Mouse (Mus musculus): ENCODE results near the gene Sgms1. TPM values are rescaled to one million over a fixed set of nuclear protein-coding genes. Genes with fewer than 3 reads are reported as not detected.

The Sgms1 gene
- total and polyA plus RNA-seq, 3 experiments: 27.0 to 62.1 (median 60.5) TPM

DNA sequence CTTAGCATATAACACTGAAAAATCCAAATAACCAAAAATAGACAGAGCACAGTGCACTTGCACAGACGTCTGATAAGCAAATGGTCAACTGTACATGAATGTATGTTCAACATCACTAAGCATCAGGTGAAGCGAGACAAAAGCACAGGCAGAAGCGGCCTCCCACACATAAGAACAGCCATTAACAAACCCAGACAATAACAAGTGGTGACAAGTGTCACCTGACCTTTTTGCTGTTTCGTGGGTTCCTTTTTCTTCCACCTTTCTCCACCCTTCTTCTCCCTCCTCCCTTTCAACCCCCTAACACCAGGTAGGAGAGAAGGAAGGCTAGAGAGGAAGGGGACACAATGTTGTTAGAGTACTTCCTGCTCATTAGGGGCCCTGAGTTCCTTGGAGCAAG is 144.6 kb downstream of the Sgms1 start:
- DNase-seq: peak in 1 of 2 experiments; percentile 9
- TF ChIP-seq POLR2A (IDR thresholded peaks at IDR 0.05; ENCODE audit: insufficient read depth, low read depth, low read length) (no peak), CTCF (IDR thresholded peaks at IDR 0.05) (no peak), EP300 (IDR thresholded peaks at IDR 0.05; ENCODE audit: insufficient read depth, low read depth, low read length) (no peak)
- no peak overlapping the region for H3K27ac ChIP-seq

DNA sequence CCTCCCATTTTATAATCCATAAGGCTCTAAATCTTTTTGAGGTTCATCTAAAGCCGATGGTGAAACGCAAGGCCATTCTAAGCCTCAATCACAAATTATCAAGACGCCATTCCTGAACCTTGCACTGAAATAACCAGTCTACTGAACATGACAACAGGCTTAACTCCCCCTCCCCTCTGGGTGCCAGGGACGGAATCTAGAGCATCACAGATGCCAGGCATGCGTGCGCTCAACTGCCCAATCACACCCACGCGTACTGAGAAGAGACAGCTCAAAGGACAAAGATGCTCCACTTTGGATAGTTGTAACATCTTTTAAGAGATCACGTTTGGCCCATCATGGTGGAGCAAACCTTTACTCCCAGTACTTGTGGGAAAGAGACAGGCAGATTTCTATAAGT is 146.3 kb downstream of the Sgms1 start:
- Histone ChIP-seq H3K27ac (no peak overlapping the region), H3K4me3 (no peak overlapping the region), H3K79me2 (replicated peaks; ENCODE audit: control insufficient read depth, insufficient read depth, low read length) (peaks cover 2% of the 10 kb centered on the region; the same call in 1 of the 2 replicates), H3K9ac (ENCODE audit: low read depth, low read length) (no peak overlapping the region), H3K27me3 (ENCODE audit: control insufficient read depth, insufficient read depth, low read length) (no peaks in the 10 kb centered on the region), H3K4me1 (ENCODE audit: control insufficient read depth, insufficient read depth, low read length) (peaks cover 7% of the 10 kb centered on the region), H3K36me3 (ENCODE audit: control insufficient read depth, insufficient read depth, low read length) (no peaks in the 10 kb centered on the region)
- intact Hi-C loops (cut with DNase I): no loop called here
- peak in 1 of 2 experiments; percentile 8 for DNase-seq
- no peak for TF ChIP-seq POLR2A (IDR thresholded peaks at IDR 0.05; ENCODE audit: insufficient read depth, low read depth, low read length)
- no peak for TF ChIP-seq EP300 (IDR thresholded peaks at IDR 0.05; ENCODE audit: insufficient read depth, low read depth, low read length)
- TF ChIP-seq CTCF (IDR thresholded peaks at IDR 0.05): no peak
- WGBS: 97% methylated on average over 9 of the region's 9 CpGs

More for the DNA sequence above, 144.6 kb downstream of the Sgms1 start:
- Histone ChIP-seq H3K79me2 (replicated peaks; ENCODE audit: control insufficient read depth, insufficient read depth, low read length) (peaks cover 2% of the 10 kb centered on the region; the same call in 1 of the 2 replicates), H3K36me3 (ENCODE audit: control insufficient read depth, insufficient read depth, low read length) (peaks cover 2% of the 10 kb centered on the region; the same call in 1 of the 2 replicates), H3K27me3 (ENCODE audit: control insufficient read depth, insufficient read depth, low read length) (no peaks in the 10 kb centered on the region), H3K4me3 (no peak overlapping the region), H3K9ac (ENCODE audit: low read depth, low read length) (no peak overlapping the region), H3K4me1 (ENCODE audit: control insufficient read depth, insufficient read depth, low read length) (peaks cover 7% of the 10 kb centered on the region)
- intact Hi-C loops (cut with DNase I): no loop called here
- 71% methylated on average over 4 of the region's 4 CpGs for WGBS

DNA sequence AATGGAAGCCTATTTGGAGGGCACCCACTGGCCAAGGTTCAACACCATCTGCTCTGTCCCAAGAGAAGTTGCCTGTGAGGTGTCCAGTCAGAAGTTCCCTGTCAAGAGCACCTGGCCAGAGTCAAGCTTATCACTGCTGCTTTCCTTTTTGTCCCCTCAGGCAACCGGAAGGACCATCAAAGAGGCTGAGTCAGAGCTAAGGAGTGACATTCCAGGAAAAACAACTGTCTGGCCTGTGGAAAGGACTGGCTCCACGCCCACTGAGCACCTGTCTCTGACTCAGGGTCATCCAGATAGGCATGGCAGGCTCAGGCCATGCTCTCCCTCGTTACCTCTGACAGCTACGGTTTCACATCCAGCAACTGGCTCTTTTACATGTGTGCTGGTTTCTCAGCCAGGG is 147.4 kb downstream of the Sgms1 start:
- TF ChIP-seq POLR2A (IDR thresholded peaks at IDR 0.05; ENCODE audit: insufficient read depth, low read depth, low read length): no peak
- TF ChIP-seq CTCF (IDR thresholded peaks at IDR 0.05): no peak
- TF ChIP-seq EP300 (IDR thresholded peaks at IDR 0.05; ENCODE audit: insufficient read depth, low read depth, low read length): no peak
- peaks cover 2% of the 10 kb centered on the region for H3K79me2 ChIP-seq (replicated peaks; ENCODE audit: control insufficient read depth, insufficient read depth, low read length)
- no peaks in the 10 kb centered on the region for H3K27me3 ChIP-seq (ENCODE audit: control insufficient read depth, insufficient read depth, low read length)
- H3K9ac ChIP-seq (ENCODE audit: low read depth, low read length): no peak overlapping the region
- no peak overlapping the region for H3K27ac ChIP-seq
- no peaks in the 10 kb centered on the region for H3K36me3 ChIP-seq (ENCODE audit: control insufficient read depth, insufficient read depth, low read length)
- intact Hi-C loops (cut with DNase I): no loop called here
- DNase-seq: no peak
- peaks cover 7% of the 10 kb centered on the region for H3K4me1 ChIP-seq (ENCODE audit: control insufficient read depth, insufficient read depth, low read length)
- H3K4me3 ChIP-seq: no peak overlapping the region
- 29% methylated on average over 4 of the region's 4 CpGs for WGBS

DNA sequence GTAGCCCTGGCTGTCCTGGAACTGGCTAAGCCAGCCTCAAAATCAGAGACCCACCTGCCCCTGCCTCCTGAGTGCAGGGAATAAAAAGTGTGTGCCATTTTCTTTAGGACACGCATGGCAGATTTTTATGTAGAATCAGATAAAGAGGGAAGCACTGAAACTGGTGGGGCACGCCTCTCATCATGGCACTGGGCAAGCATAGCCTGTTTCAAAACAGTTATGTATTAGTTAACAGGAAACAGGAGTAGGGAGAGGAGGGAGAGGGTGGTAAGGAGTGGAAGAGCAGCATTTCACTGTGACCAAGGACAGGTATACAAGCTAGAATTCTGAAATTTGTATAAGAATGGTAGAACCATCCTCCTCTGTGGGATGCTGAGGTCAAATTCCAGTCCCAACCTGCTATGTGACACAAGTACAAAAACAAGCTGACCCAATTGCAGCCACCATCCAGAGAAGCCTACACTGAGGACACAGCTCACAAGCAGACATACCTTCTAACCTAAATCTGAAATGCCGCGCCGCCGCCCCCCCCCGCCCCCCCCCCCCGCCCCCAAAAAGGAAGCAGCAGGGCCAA is 149.0 kb downstream of the Sgms1 start:
- no peaks in the 10 kb centered on the region for H3K27me3 ChIP-seq (ENCODE audit: control insufficient read depth, insufficient read depth, low read length)
- intact Hi-C loops (cut with DNase I): no loop called here
- H3K4me1 ChIP-seq (ENCODE audit: control insufficient read depth, insufficient read depth, low read length): peaks cover 7% of the 10 kb centered on the region
- TF ChIP-seq EP300 (IDR thresholded peaks at IDR 0.05; ENCODE audit: insufficient read depth, low read depth, low read length): no peak
- TF ChIP-seq CTCF (IDR thresholded peaks at IDR 0.05): no peak
- no peak for TF ChIP-seq POLR2A (IDR thresholded peaks at IDR 0.05; ENCODE audit: insufficient read depth, low read depth, low read length)
- H3K4me3 ChIP-seq: no peak overlapping the region
- no peak overlapping the region for H3K27ac ChIP-seq
- no peak for DNase-seq
- no peaks in the 10 kb centered on the region for H3K36me3 ChIP-seq (ENCODE audit: control insufficient read depth, insufficient read depth, low read length)
- peaks cover 2% of the 10 kb centered on the region for H3K79me2 ChIP-seq (replicated peaks; ENCODE audit: control insufficient read depth, insufficient read depth, low read length)
- WGBS: 55% methylated on average over 8 of the region's 8 CpGs
- H3K9ac ChIP-seq (ENCODE audit: low read depth, low read length): no peak overlapping the region

DNA sequence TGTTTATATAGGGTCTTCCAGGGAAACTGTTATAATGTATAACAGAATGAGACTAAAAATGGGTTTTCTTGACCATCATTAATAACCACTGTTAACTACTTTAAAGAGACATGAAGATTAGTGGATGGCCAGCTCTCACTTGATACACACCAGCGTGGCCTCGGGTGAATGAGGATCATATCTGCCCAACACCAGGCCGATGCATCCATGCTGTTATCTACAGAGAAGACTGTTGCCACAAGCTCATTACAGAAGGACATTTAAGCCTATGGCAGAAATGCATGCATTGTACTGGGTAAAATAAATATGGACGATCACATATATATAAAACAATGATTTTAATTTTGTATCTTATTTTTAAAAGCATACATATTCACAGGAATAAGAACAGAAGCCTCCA is 149.6 kb downstream of the Sgms1 start:
- DNase-seq: no peak
- H3K27me3 ChIP-seq (ENCODE audit: control insufficient read depth, insufficient read depth, low read length): no peaks in the 10 kb centered on the region
- no peak overlapping the region for H3K27ac ChIP-seq
- no peak for TF ChIP-seq POLR2A (IDR thresholded peaks at IDR 0.05; ENCODE audit: insufficient read depth, low read depth, low read length)
- TF ChIP-seq CTCF (IDR thresholded peaks at IDR 0.05): no peak
- TF ChIP-seq EP300 (IDR thresholded peaks at IDR 0.05; ENCODE audit: insufficient read depth, low read depth, low read length): no peak
- H3K79me2 ChIP-seq (replicated peaks; ENCODE audit: control insufficient read depth, insufficient read depth, low read length): no peaks in the 10 kb centered on the region; the same call in none of the 2 replicates
- whole genome bisulfite sequencing: 77% methylated on average over 4 of the region's 4 CpGs
- H3K9ac ChIP-seq (ENCODE audit: low read depth, low read length): no peak overlapping the region
- intact Hi-C loops (cut with DNase I): no loop called here
- no peak overlapping the region for H3K4me3 ChIP-seq
- no peaks in the 10 kb centered on the region for H3K36me3 ChIP-seq (ENCODE audit: control insufficient read depth, insufficient read depth, low read length)
- peaks cover 7% of the 10 kb centered on the region for H3K4me1 ChIP-seq (ENCODE audit: control insufficient read depth, insufficient read depth, low read length)

DNA sequence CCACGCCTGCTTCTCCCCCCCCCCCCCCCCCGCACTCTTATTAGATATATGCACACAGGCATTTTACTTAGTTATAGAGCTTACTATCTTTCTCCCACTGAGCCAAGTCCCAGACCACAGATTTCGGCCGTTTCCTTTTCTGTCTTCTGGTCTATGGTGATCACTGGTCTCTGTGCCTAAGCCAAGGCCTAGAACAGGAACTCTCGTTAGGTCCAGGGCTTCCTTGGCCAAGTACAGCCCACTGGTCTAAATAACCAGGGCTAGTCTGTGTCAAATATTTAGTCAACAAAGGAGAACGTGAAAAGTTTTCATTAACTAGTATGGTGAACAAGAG is 150.1 kb downstream of the Sgms1 start:
- H3K36me3 ChIP-seq (ENCODE audit: control insufficient read depth, insufficient read depth, low read length): no peaks in the 10 kb centered on the region
- TF ChIP-seq POLR2A (IDR thresholded peaks at IDR 0.05; ENCODE audit: insufficient read depth, low read depth, low read length) (no peak), CTCF (IDR thresholded peaks at IDR 0.05) (no peak), EP300 (IDR thresholded peaks at IDR 0.05; ENCODE audit: insufficient read depth, low read depth, low read length) (no peak)
- intact Hi-C loops (cut with DNase I): no loop called here
- H3K4me3 ChIP-seq: no peak overlapping the region
- H3K4me1 ChIP-seq (ENCODE audit: control insufficient read depth, insufficient read depth, low read length): peaks cover 7% of the 10 kb centered on the region
- 53% methylated on average over 6 of the region's 6 CpGs for WGBS
- H3K9ac ChIP-seq (ENCODE audit: low read depth, low read length): no peak overlapping the region
- no peaks in the 10 kb centered on the region for H3K27me3 ChIP-seq (ENCODE audit: control insufficient read depth, insufficient read depth, low read length)
- no peak overlapping the region for H3K27ac ChIP-seq
- DNase-seq: no peak
- H3K79me2 ChIP-seq (replicated peaks; ENCODE audit: control insufficient read depth, insufficient read depth, low read length): no peaks in the 10 kb centered on the region; the same call in 1 of the 2 replicates

All from heart, adult 2 months (tissue).